Mouse (Mus musculus) neural tube, embryonic 13.5 days (tissue): ENCODE data around the gene Gtf2a1. TPM values are rescaled to one million over a fixed set of nuclear protein-coding genes. Genes with fewer than 3 reads are reported as not detected.
"Not testable (repeated sequence)": the region's sequence is repeated elsewhere in the genome, so short reads cannot be mapped to it uniquely, and the experiment has no call there.

Experiments used
- ATAC-seq: fragments of 200-750 bp; cut with Nextera tagmentation; 2 replicates; pipeline ENCODE4 v1.8.0; 2017; ENCODE audit warnings: low read depth, mild to moderate bottlenecking, moderate TSS enrichment, moderate library complexity
- H3K27ac ChIP-seq: fragments of 300-500 bp; sonication (generic); replicated peaks from 2 replicates; pipeline ENCODE4 v1.5.1; 2015; ENCODE audit warnings: moderate library complexity, mild to moderate bottlenecking, inconsistent platforms
- H3K27me3 ChIP-seq: fragments of 300-500 bp; sonication (generic); 2 replicates; pipeline ENCODE4 v1.6.1; 2015; ENCODE audit warnings: mild to moderate bottlenecking, inconsistent platforms
- H3K36me3 ChIP-seq: fragments of 300-500 bp; sonication (generic); 2 replicates; pipeline ENCODE4 v1.6.1; 2015; ENCODE audit warnings: mild to moderate bottlenecking, inconsistent platforms
- H3K4me1 ChIP-seq: fragments of 300-500 bp; sonication (generic); replicated peaks from 2 replicates; pipeline ENCODE4 v1.6.1; 2015; ENCODE audit warnings: inconsistent platforms
- H3K4me2 ChIP-seq: fragments of 300-500 bp; sonication (generic); 2 replicates; pipeline ENCODE4 v1.6.1; 2015; ENCODE audit warnings: inconsistent platforms, mild to moderate bottlenecking, moderate library complexity
- H3K4me3 ChIP-seq: fragments of 300-500 bp; sonication (generic); 2 replicates; pipeline ENCODE4 v1.5.1; 2015; ENCODE audit warnings: mild to moderate bottlenecking, inconsistent platforms
- H3K9ac ChIP-seq: fragments of 300-500 bp; sonication (generic); 2 replicates; pipeline ENCODE4 v1.6.1; 2015; ENCODE audit warnings: moderate library complexity, mild to moderate bottlenecking, inconsistent platforms
- H3K9me3 ChIP-seq: fragments of 300-500 bp; sonication (generic); 2 replicates; pipeline ENCODE4 v1.6.1; 2016; ENCODE audit warnings: inconsistent platforms
- WGBS: fragments of 180-500 bp; shearing (Covaris S2); methylation state at CpG from one replicate; pipeline ENCODE4 v1.1.7; 2015; 5-methylcytosine and 5-hydroxymethylcytosine counted together
- polyA plus RNA-seq: library from polyadenylated mRNA; unstranded; fragments of >200 nt; fragmentation: Nextera tagmentation; extraction: Ambion mirVana; gene quantifications from 2 replicates; pipeline ENCODE4 v1.2.1, GENCODE M21; 2015

Gene Gtf2a1
- polyA plus RNA-seq, 1 experiment from 2014 or later = 72.4 TPM

- no peak for ATAC-seq
- peaks cover 77% of the 10 kb centered on the region for H3K36me3 ChIP-seq
- 94% methylated on average over 2 of the region's 2 CpGs for WGBS
Measured at GRCm38 (mm10) chr12:91571708-91572107, 18.6 kb downstream of the Gtf2a1 start.

GRCm38 (mm10) chr12:91569255-91569654, 21.0 kb downstream of the Gtf2a1 start:
- 88% methylated on average over 3 of the region's 3 CpGs for WGBS
- no peak overlapping the region for H3K4me2 ChIP-seq
- no peak for ATAC-seq
- H3K4me1 ChIP-seq = no peaks in the 10 kb centered on the region
- H3K9me3 ChIP-seq = no peaks in the 10 kb centered on the region
- H3K36me3 ChIP-seq = peaks cover 81% of the 10 kb centered on the region
- H3K27me3 ChIP-seq = no peaks in the 10 kb centered on the region
- no peak overlapping the region for H3K27ac ChIP-seq
- no peak overlapping the region for H3K9ac ChIP-seq
- no peak overlapping the region for H3K4me3 ChIP-seq

More at GRCm38 (mm10) chr12:91571708-91572107, 18.6 kb downstream of the Gtf2a1 start:
- no peaks in the 10 kb centered on the region for H3K27me3 ChIP-seq
- no peak overlapping the region for H3K4me2 ChIP-seq
- H3K9ac ChIP-seq = no peak overlapping the region
- H3K4me3 ChIP-seq = no peak overlapping the region
- no peaks in the 10 kb centered on the region for H3K4me1 ChIP-seq
- no peak overlapping the region for H3K27ac ChIP-seq
- H3K9me3 ChIP-seq = no peaks in the 10 kb centered on the region

GRCm38 (mm10) chr12:91567145-91567544, 23.1 kb downstream of the Gtf2a1 start:
- Histone ChIP-seq H3K27ac (no peak overlapping the region), H3K4me3 (no peak overlapping the region), H3K9me3 (no peaks in the 10 kb centered on the region), H3K9ac (no peak overlapping the region), H3K36me3 (peaks cover 82% of the 10 kb centered on the region), H3K27me3 (no peaks in the 10 kb centered on the region), H3K4me2 (no peak overlapping the region), H3K4me1 (peaks cover 8% of the 10 kb centered on the region; the same call in 1 of the 2 replicates)
- WGBS = 93% methylated on average over 4 of the region's 4 CpGs
- no peak for ATAC-seq

- not testable (repeated sequence) for H3K27ac ChIP-seq, ATAC-seq, H3K4me3 ChIP-seq, H3K27me3 ChIP-seq, H3K4me1 ChIP-seq, H3K9me3 ChIP-seq, H3K4me2 ChIP-seq, H3K9ac ChIP-seq
- peaks cover 29% of the 10 kb centered on the region for H3K36me3 ChIP-seq
- WGBS = 73% methylated on average over 4 of the region's 4 CpGs
Measured at GRCm38 (mm10) chr12:91558152-91558551, 32.1 kb downstream of the Gtf2a1 start.

GRCm38 (mm10) chr12:91557358-91558005, 32.8 kb downstream of the Gtf2a1 start:
- not testable (repeated sequence) for H3K4me2 ChIP-seq, H3K4me3 ChIP-seq, H3K4me1 ChIP-seq, H3K9me3 ChIP-seq, H3K27ac ChIP-seq, H3K9ac ChIP-seq, ATAC-seq, H3K27me3 ChIP-seq
- H3K36me3 ChIP-seq = peaks cover 23% of the 10 kb centered on the region
- WGBS = 92% methylated on average over 8 of the region's 8 CpGs

GRCm38 (mm10) chr12:91551773-91552526, 38.3 kb downstream of the Gtf2a1 start:
- Histone ChIP-seq H3K36me3 (peaks cover 3% of the 10 kb centered on the region; the same call in 1 of the 2 replicates), H3K4me3 (no peak overlapping the region), H3K9ac (no peak overlapping the region), H3K9me3 (no peaks in the 10 kb centered on the region), H3K27me3 (no peaks in the 10 kb centered on the region), H3K4me2 (peak overlapping the region; percentile 32), H3K4me1 (peaks cover 12% of the 10 kb centered on the region), H3K27ac (no peak overlapping the region)
- 41% methylated on average over 19 of the region's 19 CpGs for WGBS
- ATAC-seq = peak; percentile 92

GRCm38 (mm10) chr12:91549471-91549870, 40.8 kb downstream of the Gtf2a1 start:
- H3K4me1 ChIP-seq = peaks cover 12% of the 10 kb centered on the region
- H3K36me3 ChIP-seq = no peaks in the 10 kb centered on the region
- no peak overlapping the region for H3K4me3 ChIP-seq
- no peak for ATAC-seq
- no peaks in the 10 kb centered on the region for H3K9me3 ChIP-seq
- no peak overlapping the region for H3K4me2 ChIP-seq
- 66% methylated on average over 9 of the region's 9 CpGs for WGBS
- H3K27ac ChIP-seq = no peak overlapping the region
- no peaks in the 10 kb centered on the region for H3K27me3 ChIP-seq
- no peak overlapping the region for H3K9ac ChIP-seq

- H3K4me2 ChIP-seq = no peak overlapping the region
- 94% methylated on average over 7 of the region's 7 CpGs for WGBS
Measured at GRCm38 (mm10) chr12:91540202-91540601, 50.1 kb downstream of the Gtf2a1 start.

GRCm38 (mm10) chr12:91534514-91534913, 55.8 kb downstream of the Gtf2a1 start:
- no peaks in the 10 kb centered on the region for H3K27me3 ChIP-seq
- H3K9me3 ChIP-seq = no peaks in the 10 kb centered on the region
- no peak overlapping the region for H3K27ac ChIP-seq
- H3K9ac ChIP-seq = no peak overlapping the region
- 90% methylated on average over 6 of the region's 6 CpGs for WGBS
- H3K4me1 ChIP-seq = no peaks in the 10 kb centered on the region
- no peak overlapping the region for H3K4me2 ChIP-seq
- H3K4me3 ChIP-seq = no peak overlapping the region
- H3K36me3 ChIP-seq = no peaks in the 10 kb centered on the region
- no peak for ATAC-seq

More at GRCm38 (mm10) chr12:91540202-91540601, 50.1 kb downstream of the Gtf2a1 start:
- no peak for ATAC-seq
- Histone ChIP-seq H3K27me3 (no peaks in the 10 kb centered on the region; the same call in 1 of the 2 replicates), H3K27ac (no peak overlapping the region), H3K9me3 (no peaks in the 10 kb centered on the region), H3K9ac (no peak overlapping the region), H3K36me3 (no peaks in the 10 kb centered on the region), H3K4me3 (no peak overlapping the region), H3K4me1 (no peaks in the 10 kb centered on the region)

GRCm38 (mm10) chr12:91523626-91524025, 66.7 kb downstream of the Gtf2a1 start:
- WGBS = 75% methylated on average over 3 of the region's 3 CpGs
- Histone ChIP-seq H3K4me2 (no peak overlapping the region), H3K4me3 (no peak overlapping the region), H3K9ac (no peak overlapping the region), H3K27ac (no peak overlapping the region), H3K9me3 (0 out of 2 replicates have a peak, but pooled peaks cover 5% of the 10 kb centered on the region), H3K27me3 (no peaks in the 10 kb centered on the region), H3K36me3 (no peaks in the 10 kb centered on the region), H3K4me1 (no peaks in the 10 kb centered on the region)
- no peak for ATAC-seq

- 64% methylated on average over 3 of the region's 3 CpGs for WGBS
Measured at GRCm38 (mm10) chr12:91517808-91518207, 72.5 kb downstream of the Gtf2a1 start.

GRCm38 (mm10) chr12:91513980-91514379, 76.3 kb downstream of the Gtf2a1 start:
- Histone ChIP-seq H3K4me3 (no peak overlapping the region), H3K27me3 (no peaks in the 10 kb centered on the region), H3K4me1 (no peaks in the 10 kb centered on the region; the same call in 1 of the 2 replicates), H3K36me3 (no peaks in the 10 kb centered on the region), H3K4me2 (no peak overlapping the region), H3K27ac (no peak overlapping the region), H3K9me3 (no peaks in the 10 kb centered on the region), H3K9ac (no peak overlapping the region)
- WGBS = 77% methylated on average over 6 of the region's 6 CpGs
- ATAC-seq = no peak

More at GRCm38 (mm10) chr12:91517808-91518207, 72.5 kb downstream of the Gtf2a1 start:
- Histone ChIP-seq H3K9ac (no peak overlapping the region), H3K4me1 (no peaks in the 10 kb centered on the region; the same call in 1 of the 2 replicates), H3K9me3 (0 out of 2 replicates have a peak, but pooled peaks cover 5% of the 10 kb centered on the region), H3K27ac (no peak overlapping the region), H3K4me3 (no peak overlapping the region), H3K36me3 (no peaks in the 10 kb centered on the region), H3K27me3 (no peaks in the 10 kb centered on the region), H3K4me2 (no peak overlapping the region)
- no peak for ATAC-seq
